Mouse (Mus musculus) layer of hippocampus, adult 11-12 months (tissue): ENCODE data around the gene Rps10.
A peak's percentile ranks its signal among the peaks of the same experiment; 100 is the strongest.
"Not testable (repeated sequence)": the region's sequence is repeated elsewhere in the genome, so short reads cannot be mapped to it uniquely, and the experiment has no call there.

Experiments used
- DNase-seq: peaks from one replicate; pipeline ENCODE4 v3.0.0; 2022; ENCODE audit warnings: low spot score

The Rps10 gene

DNA sequence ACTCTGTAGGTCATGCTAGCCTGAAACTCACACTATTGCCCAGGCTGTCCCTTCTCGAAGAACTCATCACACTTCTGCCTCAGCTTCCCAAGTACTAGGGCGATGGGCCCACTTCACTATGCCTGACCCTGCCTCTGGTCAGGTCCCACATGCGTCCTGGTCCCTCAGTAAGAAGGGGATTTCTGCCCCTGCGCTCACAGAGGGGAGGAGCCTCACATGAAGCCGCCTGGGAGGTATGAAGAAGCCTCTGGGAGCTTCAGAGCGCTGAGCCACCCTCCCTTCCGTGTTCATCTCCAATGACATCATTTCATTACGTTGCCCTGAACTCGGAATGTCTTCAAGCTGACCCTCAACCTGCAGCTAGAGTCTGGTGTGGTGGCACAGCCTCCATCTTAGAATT lies 7.3 kb upstream of the Rps10 start:
- DNase-seq: no peak

DNA sequence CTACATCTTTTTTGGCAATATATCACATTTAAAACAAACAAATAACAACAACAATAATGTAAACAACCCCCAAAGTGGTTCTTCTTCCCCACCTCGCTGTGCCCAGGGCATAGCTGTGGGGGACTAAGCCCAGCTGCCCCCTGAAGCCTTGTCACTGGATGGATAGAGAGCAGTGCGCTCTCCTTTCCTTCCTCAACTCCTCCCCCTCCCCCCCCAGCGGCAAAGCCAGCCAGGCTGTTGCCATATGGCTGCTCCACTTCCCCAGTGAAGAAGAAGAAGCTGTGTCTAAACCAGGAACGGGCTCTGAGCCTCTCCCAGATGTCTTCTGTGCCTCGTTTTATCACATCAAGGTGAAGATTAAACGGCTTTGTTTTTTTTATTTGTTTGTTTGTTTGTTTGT lies 6.6 kb upstream of the Rps10 start:
- DNase-seq: no peak

DNA sequence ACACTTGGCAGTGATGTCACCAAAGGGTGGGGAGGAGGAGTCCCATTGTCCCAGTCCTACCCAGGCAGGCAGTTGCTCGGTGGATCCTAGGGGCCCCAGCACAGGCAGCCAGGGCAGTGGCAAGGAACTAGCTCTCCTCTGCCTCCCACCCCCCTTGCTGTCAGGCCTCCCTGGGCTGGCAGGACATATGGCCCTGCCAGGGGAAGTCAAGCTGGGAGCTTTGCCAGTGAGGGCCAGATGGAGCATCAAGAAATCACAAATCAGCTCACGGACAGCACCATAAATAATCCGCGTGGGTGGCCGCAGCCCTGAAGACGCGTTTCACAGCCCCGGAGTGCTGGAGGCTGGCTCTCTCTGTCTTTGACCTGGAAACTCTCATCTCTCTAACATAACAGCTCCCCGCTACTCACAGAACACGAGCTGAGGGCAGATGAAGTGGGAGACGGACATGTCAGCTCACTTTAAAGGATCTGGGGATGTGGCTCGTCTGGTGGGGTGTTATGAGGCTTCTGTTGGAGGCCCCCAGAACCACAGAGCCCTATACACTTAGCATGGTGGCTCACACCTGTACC lies 6.1 kb upstream of the Rps10 start:
- peak; percentile 86 for DNase-seq

- DNase-seq: not testable (repeated sequence)
Measured at GRCm38 (mm10) chr17:27639851-27640250, 3.4 kb upstream of the Rps10 start.

DNA sequence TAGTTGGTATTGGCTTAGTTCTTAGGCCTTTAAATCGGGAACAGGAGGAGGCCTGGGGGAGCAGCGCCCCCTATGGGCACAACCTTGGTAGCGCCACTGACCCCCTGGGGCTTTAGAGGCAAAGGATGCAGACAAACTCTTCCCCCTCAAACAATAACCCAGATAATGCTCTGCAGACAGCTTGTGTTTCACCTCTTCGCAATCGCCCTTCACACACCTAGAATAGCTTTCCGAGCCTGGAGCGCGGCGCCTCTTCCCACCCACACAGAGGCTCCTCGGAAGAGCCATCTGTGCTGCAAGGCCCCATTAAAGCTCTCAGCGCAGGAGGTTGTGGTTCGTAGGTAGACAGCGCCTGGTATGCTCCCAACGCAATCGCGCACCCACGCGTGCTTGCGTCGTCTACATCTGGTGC lies 2.5 kb upstream of the Rps10 start:
- DNase-seq: peak; percentile 77

DNA sequence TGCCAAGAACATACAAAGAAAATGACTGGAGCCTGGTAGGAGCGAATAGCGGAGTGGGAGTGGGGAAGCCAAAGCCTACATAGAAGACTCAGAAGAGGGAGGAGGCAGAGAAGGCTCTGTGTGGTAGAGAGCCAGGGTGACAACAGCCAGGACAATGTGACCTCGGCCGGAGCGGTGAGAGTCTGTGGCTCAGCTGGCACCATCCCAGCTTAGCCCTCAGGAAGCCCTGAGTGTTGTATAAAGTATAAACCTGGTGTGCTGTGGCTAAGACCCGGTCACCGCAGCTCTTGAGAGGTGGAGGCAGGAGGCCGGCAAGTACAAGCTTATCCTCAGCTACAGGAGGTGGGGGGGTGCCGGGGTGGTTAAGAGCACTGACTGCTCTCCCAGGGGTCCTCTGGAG lies 864 bp upstream of the Rps10 start:
- DNase-seq: no peak

DNA sequence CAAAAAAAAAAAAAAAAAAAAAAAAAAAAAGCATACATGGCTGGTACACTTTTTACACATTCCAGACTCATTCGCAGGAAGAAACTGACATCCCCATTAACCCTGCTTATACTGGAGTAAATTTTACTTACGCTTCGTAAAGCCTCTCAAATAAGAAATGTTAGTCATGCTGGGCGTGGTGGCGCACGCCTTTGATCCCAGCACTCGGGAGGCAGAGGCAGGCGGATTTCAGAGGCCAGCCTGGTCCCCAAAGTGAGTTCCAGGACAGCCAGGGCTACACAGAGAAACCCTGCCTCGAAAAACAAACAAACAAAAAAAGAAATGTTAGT lies 930 bp downstream of the Rps10 start:
- not testable (repeated sequence) for DNase-seq

- DNase-seq: peak; percentile 88
Measured at GRCm38 (mm10) chr17:27634871-27635574, 1.4 kb downstream of the Rps10 start, which contains the start of gene RPS10-NUDT3. RPS10-NUDT3 (minus strand) TSS chr17:27635222.

DNA sequence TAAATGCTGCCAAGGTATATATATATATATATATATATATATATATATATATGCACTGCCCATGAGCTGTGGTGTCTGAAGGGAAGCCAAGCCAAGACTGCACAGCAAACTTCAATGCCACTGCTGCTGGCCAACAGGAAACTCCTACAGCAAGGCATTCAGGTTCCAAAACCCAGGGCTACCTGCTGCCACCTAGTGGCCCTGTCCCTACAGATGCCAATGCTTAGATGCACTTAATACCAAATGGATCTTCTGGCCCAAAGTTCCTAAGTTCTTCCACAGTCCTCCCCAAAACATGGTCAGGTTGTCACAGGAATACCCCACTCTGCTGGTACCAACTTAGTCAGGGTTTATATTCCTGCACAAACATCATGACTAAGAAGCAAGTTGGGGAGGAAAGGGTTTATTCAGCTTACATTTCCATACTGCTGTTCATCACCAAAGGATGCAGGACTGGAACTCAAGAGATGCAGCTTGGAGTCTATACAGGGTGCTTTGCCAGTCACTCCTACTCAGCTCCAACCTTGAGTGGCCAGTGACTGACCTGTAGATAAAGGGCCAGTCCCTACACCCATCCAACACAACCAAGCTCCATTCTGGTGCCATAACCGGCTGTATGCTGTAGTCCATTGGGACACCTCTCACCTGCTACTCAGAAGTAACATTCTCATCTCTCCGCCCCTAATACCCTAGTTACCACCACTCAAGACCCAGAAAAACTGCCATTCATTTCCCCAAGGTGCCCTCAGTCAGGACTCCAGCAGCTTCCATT lies 7.0 kb downstream of the Rps10 start:
- DNase-seq: peak; percentile 91

DNA sequence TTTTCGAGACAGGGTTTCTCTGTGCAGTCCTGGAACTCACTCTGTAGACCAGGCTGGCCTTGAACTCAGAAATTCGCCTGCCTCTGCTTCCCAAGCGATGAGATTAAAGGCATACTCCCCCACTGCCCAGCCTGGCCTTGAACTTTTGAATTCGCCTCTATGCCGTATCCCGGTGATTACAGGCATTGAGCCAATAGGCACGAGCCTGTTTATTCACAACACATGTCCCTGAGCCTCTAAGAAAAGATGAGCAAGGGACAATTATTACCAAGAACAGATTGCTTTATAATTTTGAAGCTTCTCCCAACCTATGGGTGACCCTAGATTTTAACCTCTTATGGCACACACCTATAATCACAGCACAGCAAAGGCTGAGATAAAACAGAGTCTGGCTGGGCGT lies 8.1 kb downstream of the Rps10 start:
- DNase-seq: no peak

DNA sequence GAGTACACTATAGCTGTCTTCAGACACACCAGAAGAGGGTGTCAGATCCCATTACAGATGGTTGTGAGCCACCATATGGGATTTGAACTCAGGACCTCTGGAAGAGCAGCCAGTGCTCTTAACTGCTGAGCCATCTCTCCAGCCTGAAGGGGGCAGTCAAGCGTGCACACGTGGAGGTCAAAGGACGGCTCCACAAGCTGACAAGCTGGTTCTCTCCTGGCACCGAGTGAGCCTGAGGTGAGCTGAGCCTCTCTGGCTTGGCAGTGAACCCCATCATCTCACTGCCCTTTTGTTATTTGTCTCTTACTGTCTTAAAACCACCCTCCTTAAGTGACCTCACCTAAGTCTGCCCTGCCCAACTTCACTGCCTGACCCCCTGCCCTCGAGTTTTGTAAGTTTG lies 9.0 kb downstream of the Rps10 start:
- DNase-seq: no peak

DNA sequence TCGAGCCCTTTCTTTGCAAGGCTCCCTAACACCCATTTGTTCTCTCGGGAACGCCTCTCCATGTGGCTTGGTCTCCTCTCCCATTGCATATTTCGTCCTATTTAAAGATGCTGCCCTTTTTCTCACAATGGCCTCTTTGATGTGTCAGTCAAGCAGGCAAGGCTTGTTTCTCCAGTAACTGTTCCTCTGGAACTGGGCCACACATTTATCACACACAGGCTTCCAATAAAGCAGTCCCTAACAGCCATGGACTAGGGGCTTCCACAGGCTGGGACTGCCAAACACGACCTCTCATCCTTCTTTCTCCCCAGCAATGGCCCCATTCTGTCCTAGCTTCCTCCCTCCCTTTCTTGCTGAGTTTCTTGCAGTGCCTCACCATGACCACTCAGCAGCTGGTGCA lies 9.8 kb downstream of the Rps10 start:
- DNase-seq: no peak

GRCm38 (mm10) chr17:27625455-27626251 lies 10.8 kb downstream of the Rps10 start:
- DNase-seq: no peak

DNA sequence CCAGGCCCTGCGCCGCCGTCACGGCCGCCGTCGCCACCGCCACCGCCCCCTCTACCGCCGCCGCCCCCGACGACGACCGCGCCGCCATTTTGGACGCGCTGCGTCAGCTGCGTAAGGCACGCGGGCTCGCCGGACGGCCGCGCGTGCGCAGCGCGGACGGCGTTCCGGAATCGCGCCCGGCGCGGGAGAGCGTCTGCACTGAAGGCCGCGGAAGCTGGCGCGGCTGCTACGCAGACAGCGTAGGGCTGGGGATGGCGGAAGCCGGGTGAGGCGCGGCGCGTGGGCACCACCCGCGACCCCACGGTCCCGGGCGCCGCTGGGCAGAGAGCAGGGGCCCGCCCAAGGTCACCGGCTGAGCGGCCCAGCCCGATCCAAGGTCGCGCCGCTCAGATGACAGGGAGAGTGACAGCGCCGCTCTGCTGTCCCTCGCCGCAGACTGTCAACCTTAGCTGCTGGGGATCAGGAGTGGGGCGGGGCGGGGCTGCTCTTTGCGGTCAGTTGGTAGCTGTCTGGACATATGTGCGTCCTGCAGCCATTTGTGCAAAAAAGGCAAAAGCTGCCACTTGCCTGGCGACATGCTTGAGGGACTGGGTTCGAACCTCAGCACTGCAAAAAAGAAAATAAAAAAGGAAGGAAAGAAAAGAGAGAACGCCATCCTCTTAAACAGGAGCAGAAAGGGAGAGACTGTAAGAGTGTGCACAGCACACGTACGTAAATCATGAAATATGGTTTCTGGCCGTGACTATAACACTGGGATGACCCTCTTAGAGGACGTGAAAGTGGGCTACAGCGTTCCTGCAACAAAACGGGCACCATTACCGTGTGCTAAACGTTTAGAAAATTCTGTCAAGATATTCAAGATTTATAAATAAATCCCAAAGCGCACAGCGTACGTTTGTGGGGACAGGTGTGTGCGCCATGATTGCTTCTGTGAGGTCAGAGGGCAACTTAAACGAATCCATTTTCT lies 12.8 kb downstream of the Rps10 start, which contains the start of gene Nudt3:
Gene Nudt3 (minus strand): TSS at position 136 of the 967 bp plus-strand sequence.
- DNase-seq: peak; percentile 88

DNA sequence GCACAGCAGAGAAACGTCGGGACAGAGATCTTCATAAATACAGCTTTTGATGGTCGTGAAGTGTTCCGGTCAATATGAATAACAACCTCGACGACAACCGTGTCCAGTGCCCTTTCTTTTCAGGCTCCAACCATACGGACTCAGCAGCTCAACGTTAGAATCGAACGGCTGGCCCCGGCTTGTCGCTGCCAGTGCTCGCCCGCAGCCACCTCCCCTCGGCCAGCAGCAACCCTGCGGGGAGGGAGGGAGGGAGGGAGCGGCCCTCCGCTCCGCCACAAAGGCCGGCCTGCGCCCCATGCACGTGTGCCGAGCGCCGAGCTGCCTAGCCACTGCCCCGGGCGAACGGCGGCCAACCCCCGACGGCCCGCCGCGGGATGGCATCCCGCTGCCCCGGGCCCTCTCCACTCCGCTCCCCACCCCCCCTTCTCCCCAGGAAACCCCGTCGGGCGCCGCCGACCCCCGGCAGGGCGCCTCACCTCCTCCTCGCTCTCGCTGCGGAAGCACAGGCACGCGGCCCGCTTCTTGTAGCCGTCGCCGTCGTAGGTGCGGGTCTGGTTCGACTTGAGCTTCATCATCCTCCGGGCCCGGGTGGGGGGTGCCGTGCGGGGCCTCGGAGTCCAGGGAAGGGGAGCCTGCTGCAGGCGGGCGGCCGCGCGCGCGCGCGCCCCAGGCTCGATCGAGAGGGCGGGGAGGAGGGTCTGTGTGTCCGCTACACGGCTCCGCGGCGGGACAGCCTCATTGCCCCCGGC lies 13.7 kb downstream of the Rps10 start:
- DNase-seq: no peak

- no peak for DNase-seq
Measured at GRCm38 (mm10) chr17:27621705-27622531, 14.6 kb downstream of the Rps10 start.

GRCm38 (mm10) chr17:27621161-27621560 lies 15.3 kb downstream of the Rps10 start:
- no peak for DNase-seq

GRCm38 (mm10) chr17:27615388-27615787 lies 21.1 kb downstream of the Rps10 start:
- DNase-seq: no peak

DNA sequence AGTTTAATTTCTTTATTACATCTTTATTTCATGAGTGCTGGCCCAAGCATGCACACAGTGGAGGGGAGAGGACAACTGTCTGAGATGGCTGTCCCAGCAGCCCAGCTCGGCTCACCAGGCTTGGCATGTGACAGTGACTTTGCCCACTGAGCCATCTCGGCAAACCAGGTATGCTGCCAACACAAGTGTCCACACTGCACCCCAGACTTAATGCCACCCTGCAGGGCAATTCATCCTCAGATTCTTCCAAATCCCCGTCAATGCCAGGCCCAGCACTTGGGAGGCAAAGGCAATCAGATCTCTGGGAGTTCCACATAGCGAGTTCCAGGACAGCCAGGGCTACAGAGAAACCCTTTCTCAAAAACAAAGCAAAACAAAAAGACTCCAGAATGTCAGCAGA lies 23.5 kb downstream of the Rps10 start:
- no peak for DNase-seq

DNA sequence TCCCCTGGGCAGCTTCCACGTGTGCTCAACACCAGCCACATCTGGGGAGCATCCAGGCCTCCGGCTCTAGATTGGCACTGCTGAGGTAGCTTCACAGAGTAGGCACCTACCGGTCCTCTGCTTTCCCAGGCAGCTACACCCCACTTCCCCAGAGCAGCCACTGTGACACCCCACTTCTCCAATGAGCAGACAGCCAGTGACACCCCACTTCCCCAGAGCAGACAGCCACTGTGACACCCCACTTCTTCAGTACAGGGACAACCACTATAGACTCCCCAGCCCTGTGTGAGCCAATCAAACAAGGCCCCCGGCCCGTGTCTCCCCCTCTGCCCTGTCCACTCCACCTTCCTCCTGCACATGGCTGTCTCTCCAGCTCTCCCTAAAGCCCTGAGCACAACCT lies 24.5 kb downstream of the Rps10 start:
- DNase-seq: no peak
